Mouse (Mus musculus): ENCODE measurements around the gene Itpripl1. TPM values are rescaled to one million over a fixed set of nuclear protein-coding genes. Genes with fewer than 3 reads are reported as not detected.
"Not testable (repeated sequence)": the region's sequence is repeated elsewhere in the genome, so short reads cannot be mapped to it uniquely, and the experiment has no call there.

Gene Itpripl1
- polyA plus RNA-seq, 1 experiment from 2014 or later = 6.4 TPM

DNA sequence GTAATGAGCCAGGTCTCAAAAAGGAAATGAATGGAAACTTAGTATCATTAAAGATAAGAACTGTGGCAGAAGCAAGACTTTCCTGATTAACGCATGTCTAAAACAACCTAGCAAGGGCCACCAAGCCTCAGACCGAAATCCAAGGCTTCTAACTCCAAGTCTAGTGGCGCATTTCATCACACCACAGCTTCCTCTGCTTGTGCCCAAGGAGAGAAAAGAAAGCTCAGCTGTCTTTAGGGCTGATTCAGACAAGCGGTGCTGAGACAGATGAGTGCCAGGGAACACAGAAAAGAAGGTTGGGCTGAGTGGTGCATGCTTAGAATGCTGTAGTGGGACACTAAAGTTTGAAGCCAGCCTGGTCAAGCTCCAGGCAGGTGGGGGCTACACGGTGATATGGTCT, 14.3 kb downstream of the Itpripl1 start:
- Histone ChIP-seq H3K4me1 (ENCODE audit: control insufficient read depth, insufficient read depth, low read length) (0 out of 2 replicates have a peak, but pooled peaks cover 3% of the 10 kb centered on the region), H3K4me3 (replicated peaks; ENCODE audit: low read depth, low read length) (no peak overlapping the region), H3K9ac (replicated peaks; ENCODE audit: low read length) (no peak overlapping the region), H3K9me3 (ENCODE audit: control insufficient read depth, low read length) (no peaks in the 10 kb centered on the region), H3K4me2 (ENCODE audit: low read length) (no peak overlapping the region), H3K36me3 (ENCODE audit: control insufficient read depth, insufficient read depth, low read length) (peaks cover 21% of the 10 kb centered on the region), H3K27ac (replicated peaks; ENCODE audit: low read depth, low read length) (no peak overlapping the region), H3K27me3 (ENCODE audit: control insufficient read depth, insufficient read depth, low read length) (no peaks in the 10 kb centered on the region)
- WGBS = 89% methylated on average over 5 of the region's 5 CpGs
- DNase-seq (no peak), ATAC-seq (ENCODE audit: low FRiP score, low TSS enrichment) (no peak)

DNA sequence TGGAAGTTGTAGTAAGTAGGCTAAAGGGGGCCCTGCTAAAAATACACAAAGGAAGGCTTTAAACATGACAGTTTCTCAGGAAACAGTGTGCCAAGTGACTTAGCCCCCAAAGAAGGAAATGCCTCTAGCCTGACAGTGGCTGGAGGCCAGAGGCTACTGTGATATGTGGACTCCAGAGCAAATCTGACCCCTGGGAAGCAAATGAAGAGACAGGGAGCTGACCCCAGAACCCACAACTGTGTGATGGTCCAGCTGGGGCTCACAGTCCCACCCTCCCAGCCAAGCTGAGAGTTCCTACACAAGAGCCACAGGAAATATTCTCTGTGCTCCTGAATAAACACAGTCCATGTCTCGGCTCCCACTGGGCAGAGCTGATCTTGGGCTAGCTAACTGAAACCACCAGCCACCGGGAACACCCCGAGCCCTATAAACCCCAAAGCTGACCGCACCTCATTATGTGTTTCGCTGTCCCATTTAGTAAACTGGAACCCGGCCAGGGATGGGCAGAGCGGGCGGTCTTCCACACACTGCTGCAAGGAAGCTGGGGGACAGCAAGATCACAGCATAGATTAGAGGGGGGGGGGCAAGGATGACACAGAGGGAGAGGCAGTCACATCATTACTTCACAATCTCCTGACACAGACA, 21.5 kb downstream of the Itpripl1 start:
- no peaks in the 10 kb centered on the region for H3K9me3 ChIP-seq (ENCODE audit: control insufficient read depth, low read length)
- ATAC-seq (ENCODE audit: low FRiP score, low TSS enrichment) = no peak
- H3K27ac ChIP-seq (replicated peaks; ENCODE audit: low read depth, low read length) = no peak overlapping the region
- no peaks in the 10 kb centered on the region for H3K4me1 ChIP-seq (ENCODE audit: control insufficient read depth, insufficient read depth, low read length)
- H3K9ac ChIP-seq (replicated peaks; ENCODE audit: low read length) = no peak overlapping the region
- H3K4me3 ChIP-seq (replicated peaks; ENCODE audit: low read depth, low read length) = no peak overlapping the region
- H3K4me2 ChIP-seq (ENCODE audit: low read length) = no peak overlapping the region
- peaks cover 58% of the 10 kb centered on the region for H3K36me3 ChIP-seq (ENCODE audit: control insufficient read depth, insufficient read depth, low read length)
- WGBS = 92% methylated on average over 8 of the region's 8 CpGs
- DNase-seq = no peak
- no peaks in the 10 kb centered on the region for H3K27me3 ChIP-seq (ENCODE audit: control insufficient read depth, insufficient read depth, low read length)

DNA sequence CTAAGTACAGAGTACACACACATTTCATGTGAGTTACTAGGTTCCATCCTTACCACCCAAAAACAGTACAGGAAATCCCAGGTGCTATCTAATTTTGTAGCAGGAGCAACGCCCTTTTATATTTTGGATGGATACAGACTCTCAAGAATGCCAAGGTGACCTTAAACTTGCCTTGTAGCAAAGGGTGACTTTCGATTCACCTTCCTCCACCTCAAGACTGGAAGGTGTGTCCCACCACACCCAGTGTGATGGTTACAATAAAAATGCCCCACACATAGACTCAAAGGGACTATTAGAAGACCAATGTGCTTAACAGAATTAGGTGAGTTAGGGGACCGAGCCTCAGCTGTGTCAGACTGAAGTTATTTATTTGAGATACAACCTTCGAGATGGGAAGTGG, 34.3 kb downstream of the Itpripl1 start:
- Histone ChIP-seq H3K9me3 (ENCODE audit: control insufficient read depth, low read length) (no peaks in the 10 kb centered on the region), H3K4me1 (ENCODE audit: control insufficient read depth, insufficient read depth, low read length) (no peaks in the 10 kb centered on the region), H3K36me3 (ENCODE audit: control insufficient read depth, insufficient read depth, low read length) (peaks cover 48% of the 10 kb centered on the region), H3K9ac (replicated peaks; ENCODE audit: low read length) (no peak overlapping the region), H3K27me3 (ENCODE audit: control insufficient read depth, insufficient read depth, low read length) (no peaks in the 10 kb centered on the region), H3K27ac (replicated peaks; ENCODE audit: low read depth, low read length) (no peak overlapping the region), H3K4me2 (ENCODE audit: low read length) (no peak overlapping the region), H3K4me3 (replicated peaks; ENCODE audit: low read depth, low read length) (no peak overlapping the region)
- DNase-seq = no peak
- ATAC-seq (ENCODE audit: low FRiP score, low TSS enrichment) = no peak
- WGBS = 99% methylated on average over 4 of the region's 4 CpGs

DNA sequence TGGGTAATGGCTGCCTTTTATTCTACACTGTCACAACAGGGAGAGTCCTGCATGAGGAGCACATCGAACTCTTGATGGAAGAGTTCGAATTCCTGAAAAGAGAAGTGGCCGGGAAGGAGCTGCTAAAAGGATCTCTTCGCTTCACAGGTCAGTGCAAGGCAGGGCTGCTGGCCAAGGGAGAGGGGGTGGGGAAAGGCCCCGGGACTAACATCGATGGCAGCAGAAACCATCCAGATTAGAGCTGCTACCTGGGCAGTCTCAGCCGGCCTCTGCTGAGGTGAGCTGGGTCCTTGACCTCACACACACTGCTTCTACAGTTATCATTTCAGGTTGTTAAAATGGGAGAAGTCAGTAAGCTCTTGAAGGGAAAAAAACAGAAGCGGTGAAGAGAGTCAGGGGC, 51.2 kb downstream of the Itpripl1 start:
- no peak overlapping the region for H3K27ac ChIP-seq (replicated peaks; ENCODE audit: low read depth, low read length)
- H3K36me3 ChIP-seq (ENCODE audit: control insufficient read depth, insufficient read depth, low read length) = no peaks in the 10 kb centered on the region
- no peaks in the 10 kb centered on the region for H3K4me1 ChIP-seq (ENCODE audit: control insufficient read depth, insufficient read depth, low read length)
- 76% methylated on average over 8 of the region's 8 CpGs for WGBS
- H3K27me3 ChIP-seq (ENCODE audit: control insufficient read depth, insufficient read depth, low read length) = no peaks in the 10 kb centered on the region
- no peak overlapping the region for H3K4me2 ChIP-seq (ENCODE audit: low read length)
- H3K9ac ChIP-seq (replicated peaks; ENCODE audit: low read length) = no peak overlapping the region
- no peak for DNase-seq
- no peaks in the 10 kb centered on the region for H3K9me3 ChIP-seq (ENCODE audit: control insufficient read depth, low read length)
- no peak for ATAC-seq (ENCODE audit: low FRiP score, low TSS enrichment)
- H3K4me3 ChIP-seq (replicated peaks; ENCODE audit: low read depth, low read length) = no peak overlapping the region

DNA sequence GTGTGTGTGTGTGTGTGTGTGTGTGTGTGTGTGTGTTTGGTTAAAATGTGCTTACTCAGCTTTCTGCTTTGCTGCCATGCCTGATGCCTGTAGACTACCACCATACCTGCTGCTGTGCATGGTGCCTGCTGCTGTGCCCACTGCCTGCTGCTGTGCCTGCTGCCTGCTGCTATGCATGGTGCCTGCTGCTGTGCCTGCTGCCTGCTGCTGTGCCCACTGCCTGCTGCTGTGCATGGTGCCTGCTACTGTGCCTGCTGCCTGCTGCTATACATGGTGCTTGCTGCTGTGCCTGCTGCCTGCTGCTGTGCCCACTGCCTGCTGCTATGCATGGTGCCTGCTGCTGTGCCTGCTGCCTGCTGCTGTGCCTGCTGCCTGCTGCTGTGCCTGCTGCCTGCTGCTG, 53.1 kb downstream of the Itpripl1 start:
- DNase-seq; H3K4me3 ChIP-seq (replicated peaks; ENCODE audit: low read depth, low read length); H3K4me1 ChIP-seq (ENCODE audit: control insufficient read depth, insufficient read depth, low read length); H3K27me3 ChIP-seq (ENCODE audit: control insufficient read depth, insufficient read depth, low read length); ATAC-seq (ENCODE audit: low FRiP score, low TSS enrichment); H3K27ac ChIP-seq (replicated peaks; ENCODE audit: low read depth, low read length); H3K9me3 ChIP-seq (ENCODE audit: control insufficient read depth, low read length); H3K4me2 ChIP-seq (ENCODE audit: low read length); H3K9ac ChIP-seq (replicated peaks; ENCODE audit: low read length); H3K36me3 ChIP-seq (ENCODE audit: control insufficient read depth, insufficient read depth, low read length): not testable (repeated sequence)

Other genes starting within 250 kb of the Itpripl1 start
- gene Sppl2a, start 210.2 kb downstream of the Itpripl1 start, polyA plus RNA-seq (2014; fragmentation: Nextera tagmentation; extraction: Ambion mirVana) = 39.2 and 41.7 TPM in 2 replicates
- 7.7 and 12.3 TPM in 2 replicates for gene Ap4e1, start 134.7 kb downstream of the Itpripl1 start, polyA plus RNA-seq (2014; fragmentation: Nextera tagmentation; extraction: Ambion mirVana)
- 23.9 and 27.3 TPM in 2 replicates for gene Blvra, start 72.8 kb downstream of the Itpripl1 start, polyA plus RNA-seq (2014; fragmentation: Nextera tagmentation; extraction: Ambion mirVana)
- 10.7 and 19.6 TPM in 2 replicates for gene Ncaph, start 9.5 kb downstream of the Itpripl1 start, polyA plus RNA-seq (2014; fragmentation: Nextera tagmentation; extraction: Ambion mirVana)
- 1.2 and 1.3 TPM in 2 replicates for gene 1810024B03Rik, start 64.8 kb upstream of the Itpripl1 start, polyA plus RNA-seq (2014; fragmentation: Nextera tagmentation; extraction: Ambion mirVana)
- 59.6 and 75.8 TPM in 2 replicates for gene Snrnp200, start 64.9 kb upstream of the Itpripl1 start, polyA plus RNA-seq (2014; fragmentation: Nextera tagmentation; extraction: Ambion mirVana)
- gene Ciao1, start 104.4 kb upstream of the Itpripl1 start, polyA plus RNA-seq (2014; fragmentation: Nextera tagmentation; extraction: Ambion mirVana) = 50.4 and 56.4 TPM in 2 replicates
- 35.0 and 35.4 TPM in 2 replicates for gene Tmem127, start 104.5 kb upstream of the Itpripl1 start, polyA plus RNA-seq (2014; fragmentation: Nextera tagmentation; extraction: Ambion mirVana)
- gene Stard7, start 126.8 kb upstream of the Itpripl1 start, polyA plus RNA-seq (2014; fragmentation: Nextera tagmentation; extraction: Ambion mirVana) = 77.1 and 113 TPM in 2 replicates
- 10.1 and 12.7 TPM in 2 replicates for gene Dusp2, start 192.7 kb upstream of the Itpripl1 start, polyA plus RNA-seq (2014; fragmentation: Nextera tagmentation; extraction: Ambion mirVana)
- not detected in 2 replicates for gene Astl, start 195.2 kb upstream of the Itpripl1 start, polyA plus RNA-seq (2014; fragmentation: Nextera tagmentation; extraction: Ambion mirVana)
- 0.08 TPM in 1 of 2 replicates, not detected in the other for gene Adra2b, start 219.8 kb upstream of the Itpripl1 start, polyA plus RNA-seq (2014; fragmentation: Nextera tagmentation; extraction: Ambion mirVana)

All from midbrain, embryonic 14.5 days (tissue).